Mouse (Mus musculus) midbrain, embryonic 16.5 days (tissue): ENCODE results near the gene 3110082I17Rik. TPM values are rescaled to one million over a fixed set of nuclear protein-coding genes. Genes with fewer than 3 reads are reported as not detected.

Source experiments
- microRNA counts: library from miRNA; unstranded; fragments of <30 nt; microRNA quantifications from one replicate; lab custom pipeline; 2016
- microRNA-seq: library from miRNA; unstranded; fragments of <30 nt; microRNA quantifications from one replicate; pipeline ENCODE4, GENCODE M21; 2017
- polyA plus RNA-seq: library from polyadenylated mRNA; unstranded; fragments of >200 nt; fragmentation: Nextera tagmentation; extraction: Ambion mirVana; gene quantifications from 2 replicates; pipeline ENCODE4 v1.2.1, GENCODE M21; 2015

Gene 3110082I17Rik
- polyA plus RNA-seq, 1 experiment from 2014 or later = 17.7 TPM

MicroRNAs encoded within 50 kb of the gene (microRNA counts, 519-probe panel; counts per million panel counts)
- microRNA mmu-miR-339-3p (lab: Ali Mortazavi, UCI) = 386 counts per million, percentile 18 among the panel's probes with 10 or more counts
- microRNA mmu-miR-339-5p (lab: Ali Mortazavi, UCI) = 386 counts per million, percentile 18 among the panel's probes with 10 or more counts

Small RNAs within 50 kb of the gene (microRNA-seq; reads per million reads assigned to microRNA genes)
- gene Mir339 = 396 reads per million, percentile 69 among the genes with 10 or more reads in this experiment

Other genes with a start within 250 kb of the 3110082I17Rik start
- gene Get4, start 208.2 kb downstream of the 3110082I17Rik start, polyA plus RNA-seq = 115 and 122 TPM in 2 replicates
- gene Adap1, start 134.9 kb downstream of the 3110082I17Rik start, polyA plus RNA-seq = 66.9 and 68.5 TPM in 2 replicates
- gene Cox19, start 109.1 kb downstream of the 3110082I17Rik start, polyA plus RNA-seq = 102 and 105 TPM in 2 replicates
- gene Cyp2w1, start 107.9 kb downstream of the 3110082I17Rik start, polyA plus RNA-seq = not detected in 2 replicates
- 2.5 and 2.9 TPM in 2 replicates for gene Gpr146, start 82.8 kb downstream of the 3110082I17Rik start, polyA plus RNA-seq
- gene C130050O18Rik, start 55.2 kb downstream of the 3110082I17Rik start, polyA plus RNA-seq = 0.14 and 0.39 TPM in 2 replicates
- 9.4 TPM in 2 replicates for gene Gper1, start 37.4 kb downstream of the 3110082I17Rik start, polyA plus RNA-seq
- gene Zfand2a, start 24.0 kb upstream of the 3110082I17Rik start, polyA plus RNA-seq = 24.0 and 28.1 TPM in 2 replicates
- 22.5 and 23.8 TPM in 2 replicates for gene Uncx, start 83.0 kb upstream of the 3110082I17Rik start, polyA plus RNA-seq